In the genomic region with DNA sequence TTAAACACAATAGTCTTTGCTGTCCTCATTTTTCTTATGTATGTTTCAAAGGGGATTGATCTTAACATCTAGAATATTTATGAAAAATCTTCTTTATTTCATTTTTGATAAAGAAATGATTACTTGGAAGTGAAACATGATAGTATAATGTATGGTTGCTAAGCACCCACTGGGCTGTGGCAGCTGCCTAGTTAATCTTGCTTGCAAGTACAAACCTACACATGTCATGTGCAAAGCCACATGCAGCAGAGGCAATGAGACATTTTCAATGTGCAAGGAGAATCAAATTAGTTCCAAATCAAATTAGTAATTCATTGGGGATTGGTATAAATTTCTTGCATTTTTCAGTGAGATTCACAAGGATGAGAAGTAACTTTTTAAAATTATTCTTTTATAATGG, we compare ENCODE assay signal across 13 mouse cellular contexts.
"Had no signal": no experiment of that assay in that cellular context is flagged by ENCODE, and none has a peak within 500 bp of the region (broad histone marks: within the 10 kb centered on the region; RNA-seq: fewer than 3 reads in every experiment).

No protein-coding gene starts in this region.

- H3K9me3 ChIP-seq: liver, embryonic 13.5 days; midbrain, embryonic 12.5 days had no signal

- H3K27ac ChIP-seq: liver, embryonic 13.5 days; midbrain, embryonic 12.5 days; stomach, postnatal 0 days had no signal

- DNase-seq: kidney, adult 18-20 months; kidney, adult 9 months; kidney, postnatal 14 days; kidney, postnatal 4 days; liver, embryonic 13.5 days; lung, adult 2 months; lung, postnatal 14 days; lung, postnatal 4 days; thymus, adult 2 months; thymus, postnatal 14 days had no signal

- H3K36me3 ChIP-seq: liver, embryonic 13.5 days; midbrain, embryonic 12.5 days had no signal

- H3K4me2 ChIP-seq: liver, embryonic 13.5 days; midbrain, embryonic 12.5 days had no signal

- H3K27me3 ChIP-seq: liver, embryonic 13.5 days; midbrain, embryonic 12.5 days had no signal

- H3K9ac ChIP-seq: liver, embryonic 13.5 days; midbrain, embryonic 12.5 days had no signal

- ATAC-seq: intestine, embryonic 16.5 days had no signal

- H3K4me1 ChIP-seq: liver, embryonic 13.5 days; midbrain, embryonic 12.5 days had no signal

- H3K4me3 ChIP-seq: liver, embryonic 13.5 days; midbrain, embryonic 12.5 days had no signal
